Mouse (Mus musculus) brain, embryonic 14.5 days (tissue): ENCODE results near the gene Ccl4.

ENCODE experiments used
- CTCF ChIP-seq: fragments of 200-500 bp; IDR thresholded peaks from 2 replicates; pipeline ENCODE4 v1.5.1; 2012; ENCODE audit warnings: inconsistent platforms, mild to moderate bottlenecking, moderate library complexity, borderline replicate concordance; ENCODE audit not compliant: insufficient read depth, insufficient read length; ENCODE audit errors: extremely low read depth
- POLR2A ChIP-seq: fragments of 200-500 bp; IDR thresholded peaks from 2 replicates; pipeline ENCODE4 v1.6.1; 2012; ENCODE audit warnings: mild to moderate bottlenecking, inconsistent platforms, borderline replicate concordance; ENCODE audit not compliant: poor library complexity, insufficient read depth, insufficient read length, severe bottlenecking; ENCODE audit errors: extremely low read depth

DNA sequence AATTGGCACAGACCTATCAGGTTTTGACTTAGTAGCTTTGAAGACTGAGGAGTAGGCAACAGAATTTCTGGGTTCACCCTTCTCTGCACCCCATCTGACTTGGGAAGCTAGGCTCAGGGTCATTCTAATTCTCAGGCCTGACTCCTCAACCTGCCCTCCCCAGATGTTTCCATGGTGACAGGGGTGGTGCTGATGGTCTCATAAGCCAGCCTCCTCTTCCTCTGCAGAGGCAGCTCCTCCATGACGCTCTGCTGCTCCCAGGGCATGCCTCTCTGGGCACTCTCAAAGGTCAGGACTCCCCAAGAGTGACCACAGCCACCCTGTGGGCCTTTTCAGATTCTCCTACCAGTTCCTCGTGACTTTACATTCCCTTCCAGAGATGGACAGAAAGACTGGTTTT lies 23.4 kb upstream of the Ccl4 start:
- no peak for TF ChIP-seq POLR2A
- TF ChIP-seq CTCF = no peak
